Mouse (Mus musculus) spleen, postnatal 14 days (tissue): Measurements from ENCODE around the gene Pim1.

ENCODE experiments used
- DNase-seq, 2 experiments: peaks; one replicate each; pipeline ENCODE4 v3.0.0; 2021 to 2022; ENCODE audit warnings: low spot score in 2 of 2

The Pim1 gene

DNA sequence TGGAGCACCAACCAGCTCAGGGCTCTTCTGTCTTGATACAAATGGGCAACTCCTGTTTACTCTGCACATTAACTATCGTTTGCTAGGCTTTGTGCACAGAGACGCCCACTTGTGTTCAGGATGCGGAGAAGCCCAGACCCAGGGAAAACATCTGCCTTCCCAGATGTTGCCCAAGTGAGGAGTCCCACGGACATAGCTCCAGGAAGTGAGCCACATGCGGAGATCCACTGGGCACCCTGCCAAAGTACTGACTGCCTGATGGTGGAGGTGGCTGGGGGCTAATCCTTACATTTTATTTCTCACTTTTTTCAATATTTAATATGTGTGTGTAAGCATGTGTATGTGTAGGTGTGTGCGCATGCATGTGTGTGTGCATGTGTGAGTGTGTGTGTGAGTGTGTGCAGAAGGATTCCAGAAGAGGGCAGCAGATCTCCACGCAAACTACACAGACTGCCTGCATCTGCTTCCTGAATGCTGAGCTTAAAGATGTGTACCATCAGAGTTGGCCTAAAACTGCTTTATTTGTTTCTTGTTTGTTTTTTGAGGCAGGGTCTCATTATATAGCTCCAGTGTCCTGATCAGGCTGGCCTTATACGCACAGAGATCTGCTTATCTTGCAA is 38.1 kb downstream of the Pim1 start:
- no peak for DNase-seq

DNA sequence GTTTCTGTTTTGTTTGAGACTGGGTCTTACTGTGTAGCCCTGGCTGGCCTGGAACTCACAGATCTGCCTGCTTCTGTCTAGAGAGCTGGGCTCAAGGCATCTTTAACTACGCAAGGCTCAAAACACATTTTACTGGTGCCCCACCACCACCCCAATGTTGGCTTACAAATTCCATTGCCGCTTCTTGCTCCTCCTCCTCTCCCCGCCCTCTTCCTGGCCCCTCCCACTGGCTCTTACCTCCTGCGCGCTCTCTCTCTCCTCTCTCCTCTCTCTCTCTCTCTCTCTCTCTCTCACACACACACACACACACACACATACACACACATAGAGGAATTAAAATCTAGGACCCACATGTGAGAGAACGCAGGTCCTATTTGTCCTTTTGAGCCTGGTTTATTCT is 40.0 kb downstream of the Pim1 start:
- no peak for DNase-seq

- DNase-seq, result no peak
Observed at GRCm38 (mm10) chr17:29531278-29531677, 40.7 kb downstream of the Pim1 start.

DNA sequence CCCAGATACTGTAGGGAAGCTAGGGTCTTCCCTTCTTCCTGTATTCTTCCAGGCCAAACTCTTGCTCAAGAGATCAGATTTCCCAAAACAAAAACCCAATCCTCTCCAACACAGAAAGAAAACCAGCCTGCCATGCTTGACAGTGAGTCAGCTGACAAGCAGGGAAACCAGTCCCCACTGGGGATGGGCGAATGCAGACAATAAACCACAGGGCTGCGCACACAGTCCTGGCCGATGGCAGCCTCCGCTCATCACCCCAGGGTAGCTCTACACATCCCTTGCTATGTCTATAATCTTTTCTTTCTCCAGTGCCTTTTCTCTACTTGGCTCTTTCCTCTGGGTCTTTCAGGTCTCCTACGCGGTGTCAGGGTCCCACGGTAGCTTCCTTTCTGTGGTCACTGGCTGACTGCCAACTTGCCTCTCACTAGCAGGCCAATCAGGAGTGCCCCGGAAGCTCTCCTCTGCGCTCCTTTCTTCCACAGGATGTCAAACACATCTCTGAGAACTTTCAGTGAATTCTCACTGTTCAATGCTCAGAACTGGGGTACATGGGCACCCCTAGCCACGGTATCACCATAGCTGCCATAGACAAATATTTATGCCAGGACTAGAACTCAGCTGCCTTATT is 41.3 kb downstream of the Pim1 start:
- DNase-seq, result no peak

- DNase-seq, result no peak
Observed at GRCm38 (mm10) chr17:29533866-29534265, 43.3 kb downstream of the Pim1 start.

- no peak for DNase-seq
Observed at GRCm38 (mm10) chr17:29540426-29540825, 49.9 kb downstream of the Pim1 start.

DNA sequence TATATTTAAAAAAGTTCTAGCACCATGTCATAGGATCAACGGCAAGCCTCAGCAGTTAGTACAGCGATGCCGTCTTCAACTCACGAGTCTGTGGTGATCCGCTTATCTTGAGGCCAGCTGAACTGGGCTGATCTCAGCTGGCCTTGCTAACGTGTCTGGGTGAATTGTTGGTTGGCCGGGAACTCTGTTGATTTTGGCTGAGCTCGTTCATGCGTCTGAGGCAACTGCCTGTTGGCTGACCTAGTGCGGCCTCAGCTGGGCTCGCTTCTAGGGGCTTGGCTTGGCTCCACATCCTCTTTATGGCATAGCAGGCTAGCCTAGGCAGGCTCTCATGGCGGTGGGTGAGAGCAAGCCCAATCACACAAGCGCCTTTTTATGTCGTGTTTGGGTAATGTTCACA is 50.9 kb downstream of the Pim1 start:
- DNase-seq, result no peak

DNA sequence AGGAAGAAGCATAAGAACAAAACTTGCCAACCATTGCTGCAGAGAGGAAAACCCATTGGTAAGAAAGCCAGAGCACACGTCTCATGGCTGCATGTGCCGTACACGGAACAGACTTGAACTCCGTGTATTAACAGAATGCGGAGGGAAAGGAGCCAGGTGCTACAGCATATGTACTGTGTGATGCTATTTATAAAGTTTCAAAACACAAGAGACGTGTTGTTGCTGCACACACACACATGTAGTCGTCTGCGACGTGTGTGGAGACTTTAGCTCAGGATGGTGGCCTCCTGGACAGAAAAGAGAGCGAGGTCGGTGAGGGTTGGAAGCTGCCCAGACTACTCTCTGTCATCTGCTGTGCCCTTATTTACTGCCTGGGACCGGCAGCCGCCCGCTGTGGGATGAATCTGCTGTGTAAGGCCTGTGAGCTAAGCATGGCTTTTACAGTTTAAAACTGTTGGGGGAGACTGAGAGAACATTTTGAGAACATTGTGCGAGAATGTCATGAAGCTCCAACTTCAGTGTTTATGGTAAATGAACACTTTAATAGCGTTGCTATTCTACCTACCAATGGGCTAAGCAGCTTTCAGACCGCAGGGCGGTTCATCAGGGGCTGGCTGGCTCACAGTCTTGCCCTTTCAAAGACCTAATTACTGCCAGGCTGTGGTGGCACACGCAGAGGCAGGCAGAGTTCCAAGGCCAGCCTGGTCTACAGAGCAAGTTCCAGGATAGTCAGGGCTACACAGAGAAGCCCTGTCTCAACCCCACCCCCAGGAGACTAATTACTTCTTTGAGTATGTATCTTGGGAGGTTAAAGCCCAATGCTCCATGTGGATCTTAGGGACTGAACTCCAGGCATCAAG is 52.5 kb downstream of the Pim1 start:
- no peak for DNase-seq

DNA sequence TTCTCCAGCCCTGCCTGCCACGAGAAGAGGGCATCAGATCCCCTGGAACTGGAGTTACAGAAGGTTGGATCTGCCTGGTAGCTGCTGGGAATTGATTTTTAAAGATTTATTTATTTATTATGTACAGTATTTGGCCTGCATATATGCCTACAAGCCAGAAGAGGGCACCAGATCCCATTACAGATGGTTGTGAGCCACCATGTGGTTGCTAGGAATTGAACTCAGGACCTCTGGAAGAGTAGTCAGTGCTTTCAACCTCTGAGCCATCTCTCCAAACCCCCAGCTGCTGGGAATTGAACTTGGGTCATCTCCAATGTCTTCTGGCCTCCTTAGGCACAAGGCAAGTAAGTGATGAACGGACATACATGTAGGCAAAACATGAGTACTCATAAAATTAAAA is 53.5 kb downstream of the Pim1 start:
- DNase-seq, result no peak

- no peak for DNase-seq
Observed at GRCm38 (mm10) chr17:29545241-29545640, 54.7 kb downstream of the Pim1 start.
